Mouse (Mus musculus) urinary bladder, postnatal 4 days (tissue): Measurements from ENCODE around the gene Fam69b.
A peak's percentile ranks its signal among the peaks of the same experiment; 100 is the strongest.

ENCODE experiments used
- DNase-seq, 2 experiments: peaks; one replicate each; pipeline ENCODE4 v3.0.0; 2021 to 2022; ENCODE audit warnings: low spot score in 2 of 2

The Fam69b gene

DNA sequence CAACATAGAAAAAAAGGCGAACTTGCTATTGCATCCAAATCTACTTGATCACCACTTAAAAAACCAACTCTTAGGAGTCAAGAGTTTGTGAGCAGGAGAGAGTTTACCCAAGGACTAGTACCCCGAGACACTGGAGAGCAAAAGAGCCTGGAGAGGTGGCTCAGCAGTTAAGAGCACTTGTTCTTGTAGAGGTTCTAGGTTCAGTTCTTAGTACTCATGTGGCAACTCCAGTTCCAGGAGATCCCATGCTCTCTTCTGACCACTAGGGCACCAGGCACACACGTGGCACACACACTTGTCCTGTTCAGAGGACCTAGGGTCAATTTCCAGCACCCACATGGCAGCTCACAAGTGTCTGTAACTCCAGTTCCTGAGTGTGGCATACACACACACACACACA is 2.2 kb upstream of the Fam69b start:
- no peak for DNase-seq

DNA sequence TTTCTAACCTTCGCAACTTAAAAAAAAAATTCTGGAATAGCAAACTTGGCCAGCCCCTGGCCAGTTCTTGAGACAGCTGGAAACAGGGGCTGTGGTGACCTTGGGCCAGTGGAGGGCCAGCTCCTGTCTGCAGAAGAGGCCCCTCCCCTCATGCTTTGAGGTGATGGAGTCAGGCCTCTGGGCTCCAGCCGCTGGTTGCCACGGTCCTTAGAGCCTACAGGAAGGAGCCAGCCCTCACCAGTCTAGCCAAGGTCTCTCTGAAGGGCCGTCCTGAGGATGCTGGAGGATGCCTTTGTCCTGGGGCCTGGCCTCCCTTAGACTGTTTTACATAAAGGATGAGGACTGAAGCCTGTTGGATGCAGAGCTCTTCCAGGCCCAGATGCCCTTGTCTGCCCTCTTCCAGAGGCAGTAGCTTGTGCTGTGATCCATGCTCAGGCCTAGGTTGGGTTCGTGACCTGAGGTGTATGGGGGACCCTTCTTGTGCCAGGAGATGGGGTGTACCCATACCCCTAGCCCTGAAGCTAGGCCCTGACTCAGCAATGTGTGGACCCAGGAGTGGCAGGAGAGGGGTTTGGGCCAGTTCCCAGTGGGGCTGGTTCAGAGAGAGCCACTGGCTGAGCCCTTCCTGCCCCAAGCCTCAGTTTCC is 658 bp downstream of the Fam69b start:
- DNase-seq: no peak

- no peak for DNase-seq
Observed at GRCm38 (mm10) chr2:26632541-26633395, 4.5 kb downstream of the Fam69b start.

DNA sequence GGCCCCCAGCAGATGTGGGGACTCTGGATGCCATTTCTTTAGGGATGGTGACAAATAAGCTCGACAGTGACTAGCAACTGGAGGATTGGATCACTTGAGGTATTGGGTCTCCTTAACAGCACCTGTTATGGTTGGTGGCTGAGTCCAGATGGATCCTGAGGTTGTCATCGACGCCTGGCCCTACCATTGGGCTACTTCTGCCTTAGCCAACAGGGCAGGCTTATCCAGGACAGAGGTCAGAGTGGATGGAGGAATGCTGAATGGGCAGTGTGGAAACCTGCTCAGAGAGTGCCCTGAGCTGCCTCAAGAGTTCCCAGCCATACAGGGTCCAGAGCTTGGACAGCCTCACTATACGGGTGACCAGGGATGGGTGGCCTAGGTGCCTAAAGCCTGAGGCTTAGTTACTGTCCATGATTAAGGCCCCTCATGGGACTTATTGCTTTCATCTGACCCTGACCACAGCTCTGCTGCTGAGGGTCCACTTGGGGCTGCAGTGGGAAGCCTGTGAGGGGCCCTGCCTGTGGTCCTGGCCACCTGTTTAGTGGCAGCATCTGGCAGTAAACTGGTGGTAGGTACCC is 5.8 kb downstream of the Fam69b start:
- DNase-seq: no peak

DNA sequence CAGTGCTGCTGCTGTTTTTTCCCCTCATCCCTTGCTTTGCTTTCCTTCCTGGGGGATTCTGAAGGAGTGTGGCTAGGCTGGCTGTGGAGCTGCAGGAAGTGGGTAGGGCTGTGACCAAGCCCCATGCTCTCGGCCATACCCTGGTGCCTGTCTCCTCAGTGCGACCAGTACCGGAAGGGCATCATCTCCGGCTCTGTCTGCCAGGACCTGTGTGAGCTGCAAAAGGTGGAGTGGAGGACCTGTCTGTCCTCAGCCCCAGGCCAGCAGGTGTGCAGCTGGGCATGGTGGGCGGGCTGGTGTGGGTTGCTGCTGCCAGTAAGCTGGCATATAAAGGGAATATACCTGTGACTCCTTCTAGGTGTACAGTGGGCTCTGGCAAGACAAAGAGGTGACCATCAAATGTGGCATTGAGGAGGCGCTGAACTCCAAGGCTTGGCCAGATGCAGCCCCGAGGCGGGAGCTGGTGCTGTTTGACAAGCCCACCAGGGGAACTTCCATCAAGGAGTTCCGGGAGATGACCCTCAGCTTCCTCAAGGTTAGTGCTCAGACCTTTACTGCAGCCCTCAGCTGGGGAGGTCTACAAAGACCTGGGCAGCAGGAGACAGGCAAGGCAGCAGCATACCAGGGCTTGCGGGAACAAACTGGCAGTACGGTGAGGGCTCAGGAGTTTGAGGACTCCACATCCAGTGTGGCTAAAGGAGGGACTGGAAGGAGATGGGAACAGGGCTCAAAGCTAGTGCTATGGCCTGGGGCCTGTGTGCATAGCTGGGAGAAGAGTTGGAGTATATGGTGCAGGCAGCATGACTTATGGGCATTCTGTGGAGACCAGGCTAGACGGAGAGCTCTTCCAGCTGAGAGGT is 6.6 kb downstream of the Fam69b start:
- DNase-seq: no peak

GRCm38 (mm10) chr2:26635489-26636324 is 7.5 kb downstream of the Fam69b start:
- no peak for DNase-seq

DNA sequence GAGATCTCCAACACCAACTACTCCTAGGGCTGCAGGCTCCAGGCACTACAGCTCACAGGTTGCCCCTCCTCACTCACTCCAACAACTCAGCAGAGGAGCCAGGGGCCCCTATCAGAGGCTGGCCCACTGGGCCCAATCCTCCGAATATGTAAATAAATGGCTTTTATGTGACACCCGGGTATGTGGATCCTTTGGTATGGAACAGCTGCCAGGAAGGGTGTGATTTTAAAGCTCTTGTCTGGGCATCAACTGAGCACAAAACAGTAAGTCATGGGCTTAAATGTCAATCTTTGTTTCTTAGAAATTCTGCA is 8.0 kb downstream of the Fam69b start:
- DNase-seq: no peak

DNA sequence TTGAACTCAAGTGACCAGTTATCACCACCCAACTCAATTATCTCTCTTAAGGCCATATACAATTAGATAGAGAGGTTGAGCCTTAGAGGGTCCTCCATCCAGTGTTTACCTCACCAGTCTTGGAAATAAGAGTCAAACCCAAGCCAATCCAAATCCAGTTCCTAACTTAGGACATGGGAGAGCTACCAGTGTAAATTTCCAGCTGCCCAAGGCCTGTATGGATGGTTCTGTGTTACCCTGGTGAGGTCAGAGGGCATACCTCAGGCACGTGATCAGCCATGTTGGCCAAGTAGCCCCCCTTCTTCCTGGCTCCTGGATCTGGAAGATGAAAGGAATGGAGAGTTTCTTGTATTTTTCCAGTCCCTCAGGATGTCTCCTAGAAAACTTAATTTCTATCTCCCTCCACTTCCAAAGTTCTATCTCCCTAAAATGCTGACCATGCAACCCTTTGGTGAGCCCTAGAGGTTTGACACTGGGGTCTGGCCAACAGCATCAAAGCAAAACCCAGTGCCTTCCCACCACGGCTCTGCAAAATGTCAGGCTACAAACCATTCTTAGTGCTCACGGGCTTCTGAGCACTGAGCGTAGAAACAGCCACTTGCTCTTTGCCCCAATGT is 9.2 kb downstream of the Fam69b start:
- DNase-seq: no peak

DNA sequence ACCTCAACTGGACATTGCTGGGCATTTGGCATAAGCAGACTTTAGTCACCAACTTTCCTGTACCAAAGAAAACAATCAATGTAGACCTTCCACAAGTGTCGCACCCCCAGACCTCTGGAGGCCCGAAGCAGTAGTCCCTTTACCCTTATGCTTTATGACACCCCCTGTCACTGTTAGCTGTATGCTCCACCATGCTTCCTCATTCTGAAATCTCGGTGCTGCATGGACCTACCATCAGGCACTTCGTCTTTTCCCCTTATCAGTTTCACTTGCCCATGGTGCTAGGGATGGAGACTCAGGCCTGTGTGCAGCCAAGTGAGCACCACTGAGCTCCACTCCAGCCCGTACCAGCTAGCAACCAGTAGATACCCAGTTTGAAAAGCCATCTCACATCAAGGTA is 9.8 kb downstream of the Fam69b start:
- no peak for DNase-seq

GRCm38 (mm10) chr2:26638572-26638971 is 10.3 kb downstream of the Fam69b start:
- DNase-seq: no peak

DNA sequence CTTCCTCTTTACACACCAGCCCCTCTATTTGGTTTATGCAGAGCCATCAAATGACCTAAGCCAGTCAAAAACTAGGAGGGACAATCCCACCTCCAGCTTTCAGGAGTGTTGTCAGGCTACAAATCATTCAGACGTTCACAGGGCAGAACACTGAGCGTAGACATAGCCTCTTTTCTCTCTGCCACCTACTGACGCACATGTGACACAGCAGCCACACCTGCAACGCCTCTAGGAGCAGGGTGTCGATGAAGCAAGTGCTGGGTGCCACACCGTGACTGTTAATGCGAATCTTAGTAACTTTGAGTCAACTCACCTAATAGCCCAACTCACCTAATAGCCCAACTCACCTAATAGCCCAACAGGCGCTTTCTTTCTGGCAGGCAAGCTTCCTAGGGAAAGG is 10.8 kb downstream of the Fam69b start:
- DNase-seq: no peak

GRCm38 (mm10) chr2:26639838-26640830 is 11.9 kb downstream of the Fam69b start:
- DNase-seq: peak; percentile 94 to 99

GRCm38 (mm10) chr2:26641006-26641647 is 12.9 kb downstream of the Fam69b start:
- DNase-seq: no peak

- DNase-seq: no peak
Observed at GRCm38 (mm10) chr2:26643942-26644341, 15.7 kb downstream of the Fam69b start.

- DNase-seq: peak; percentile 71 to 73
Observed at GRCm38 (mm10) chr2:26646643-26647293, 18.5 kb downstream of the Fam69b start.

DNA sequence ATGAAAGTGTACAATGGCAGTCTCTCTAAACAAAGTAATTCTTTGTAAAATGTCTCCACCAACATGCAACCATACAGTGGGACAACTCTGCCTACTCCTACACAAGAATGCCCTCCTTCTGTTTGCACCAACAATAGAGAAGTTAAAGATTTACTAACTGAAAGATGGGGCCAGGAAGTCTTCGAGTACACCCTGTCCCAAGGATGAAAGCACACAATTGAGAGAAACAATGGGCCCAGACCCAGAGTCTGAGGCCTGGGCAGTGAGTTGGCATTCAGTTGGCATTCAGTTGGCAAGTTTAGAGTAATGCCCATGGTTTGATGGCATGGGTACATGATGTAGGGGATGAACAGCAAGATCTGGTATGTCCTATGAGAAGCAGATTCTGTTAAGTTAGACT is 26.4 kb downstream of the Fam69b start:
- no peak for DNase-seq

GRCm38 (mm10) chr2:26657426-26657825 is 29.2 kb downstream of the Fam69b start:
- DNase-seq: no peak

DNA sequence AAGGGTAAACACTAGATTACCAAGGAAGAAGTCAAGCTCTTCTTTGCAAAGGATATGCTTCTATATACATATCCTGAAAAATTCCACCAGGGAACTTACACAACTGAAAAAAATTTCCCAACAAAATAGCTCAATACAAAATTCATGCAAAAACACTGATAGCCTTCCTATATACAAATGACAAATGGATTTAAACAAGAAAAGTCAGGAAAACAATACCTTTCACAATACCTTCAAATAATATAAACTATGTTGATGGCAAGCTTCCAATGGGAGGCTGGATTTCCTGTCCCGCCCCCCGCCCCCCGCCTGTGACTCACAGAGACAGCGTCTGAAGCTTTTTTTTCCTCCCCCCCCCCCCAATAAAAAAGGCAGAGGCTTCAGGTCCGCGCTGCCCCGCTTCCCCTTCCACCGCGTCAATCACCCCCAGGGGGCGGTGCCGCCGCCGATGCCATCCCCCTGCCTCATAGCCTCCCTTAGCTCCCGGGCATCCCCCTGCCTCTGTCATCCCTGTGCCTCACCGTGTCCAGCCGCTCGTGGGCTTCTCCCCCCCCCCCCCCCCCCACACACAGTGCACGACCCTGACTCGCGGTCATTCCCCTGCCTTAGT is 33.0 kb downstream of the Fam69b start:
- no peak for DNase-seq
